Mouse (Mus musculus) CH12.LX (cell line): ENCODE data around the gene Mbd6. TPM values are rescaled to one million over a fixed set of nuclear protein-coding genes. Genes with fewer than 3 reads are reported as not detected.

ENCODE experiments used
- DNase-seq: peaks from one replicate; pipeline ENCODE4 v3.0.0-alpha.2; 2013; ENCODE audit errors: extremely low read depth
- H3K27ac ChIP-seq: 2 replicates; pipeline ENCODE4 v1.5.1; 2012; ENCODE audit warnings: low read depth, mild to moderate bottlenecking, control low read depth, moderate library complexity; ENCODE audit not compliant: insufficient read depth
- H3K27me3 ChIP-seq: replicated peaks from 2 replicates; pipeline ENCODE3; 2012; ENCODE audit warnings: inconsistent platforms
- H3K36me3 ChIP-seq, 2 experiments: replicated peaks in 1 of 2; 2 replicates each; pipeline versions ENCODE3 to v1.6.1; 2012; ENCODE audit warnings: inconsistent platforms in 1 of 2, low read length in 1 of 2, mild to moderate bottlenecking in 1 of 2, mixed read lengths in 1 of 2, moderate library complexity in 1 of 2; ENCODE audit not compliant: control insufficient read depth in 1 of 2, insufficient read depth in 1 of 2
- H3K4me1 ChIP-seq, 2 experiments: 2 replicates each; pipeline ENCODE4 v1.6.1; 2012; ENCODE audit warnings: inconsistent platforms in 1 of 2, moderate library complexity in 1 of 2; ENCODE audit not compliant: insufficient read depth in 2 of 2, control insufficient read depth in 1 of 2
- H3K4me2 ChIP-seq: 2 replicates; pipeline ENCODE4 v1.6.1; 2012; ENCODE audit warnings: low read depth, mild to moderate bottlenecking, control low read depth; ENCODE audit not compliant: poor library complexity, insufficient read depth, severe bottlenecking
- H3K4me3 ChIP-seq, 3 experiments: fragments of 150-350 bp in 1 of 3; sonication (generic) in 1 of 3; replicated peaks in 1 of 3; 2 replicates each; pipeline versions ENCODE3 to v1.5.1; 2011 to 2012; ENCODE audit warnings: low read depth in 2 of 3, low read length in 2 of 3, mild to moderate bottlenecking in 2 of 3, moderate library complexity in 2 of 3, control low read depth in 1 of 3, improper control_type of control experiment in 1 of 3, inconsistent platforms in 1 of 3, mixed read lengths in 1 of 3; ENCODE audit not compliant: poor library complexity in 1 of 3
- H3K79me2 ChIP-seq: replicated peaks from 2 replicates; pipeline ENCODE4 v1.6.1; 2012; ENCODE audit warnings: mild to moderate bottlenecking, moderate library complexity; ENCODE audit not compliant: control insufficient read depth, poor library complexity, insufficient read depth, severe bottlenecking; ENCODE audit errors: extremely low read depth
- H3K9ac ChIP-seq: 2 replicates; pipeline ENCODE4 v1.6.1; 2012; ENCODE audit warnings: low read depth, mild to moderate bottlenecking, control low read depth, moderate library complexity; ENCODE audit not compliant: insufficient read depth
- H3K9me3 ChIP-seq: replicated peaks from 2 replicates; pipeline ENCODE3; 2012; ENCODE audit warnings: low read length, inconsistent platforms, mixed read lengths
- BHLHE40 ChIP-seq: IDR thresholded peaks from 2 replicates; pipeline ENCODE4 v1.6.1; 2011; ENCODE audit warnings: mild to moderate bottlenecking, low read depth, low read length, improper control_type of control experiment
- CHD1 ChIP-seq: IDR thresholded peaks from 2 replicates; pipeline ENCODE4 v1.6.1; 2012; ENCODE audit warnings: low read depth, low read length, improper control_type of control experiment, inconsistent platforms
- CHD2 ChIP-seq: IDR thresholded peaks from 2 replicates; pipeline ENCODE4 v1.6.1; 2011; ENCODE audit warnings: low read length, improper control_type of control experiment
- CTCF ChIP-seq, 2 experiments: IDR thresholded peaks in 1 of 2; conservative IDR thresholded peaks in 1 of 2; 2 replicates each; pipeline ENCODE4 v1.5.1; 2011 to 2012; ENCODE audit warnings: low read depth in 2 of 2, low read length in 2 of 2, improper control_type of control experiment in 1 of 2, inconsistent platforms in 1 of 2, mild to moderate bottlenecking in 1 of 2, moderate library complexity in 1 of 2
- E2F4 ChIP-seq: IDR thresholded peaks from 2 replicates; pipeline ENCODE4 v1.6.1; 2011; ENCODE audit warnings: low read depth, low read length, improper control_type of control experiment; ENCODE audit not compliant: insufficient replicate concordance
- ELF1 ChIP-seq: IDR thresholded peaks from 2 replicates; pipeline ENCODE4 v1.6.1; 2014; ENCODE audit warnings: low read depth, mild to moderate bottlenecking, inconsistent platforms, low read length, improper control_type of control experiment
- EP300 ChIP-seq: IDR thresholded peaks from 2 replicates; pipeline ENCODE4 v1.6.1; 2011; ENCODE audit warnings: low read length, improper control_type of control experiment
- ETS1 ChIP-seq: conservative IDR thresholded peaks from 2 replicates; pipeline ENCODE4 v1.6.1; 2012; ENCODE audit warnings: low read depth, mild to moderate bottlenecking, inconsistent platforms, low read length, improper control_type of control experiment, moderate library complexity
- GABPA ChIP-seq: IDR thresholded peaks from 2 replicates; pipeline ENCODE4 v1.6.1; 2012; ENCODE audit warnings: low read depth, low read length, improper control_type of control experiment, inconsistent platforms; ENCODE audit not compliant: insufficient replicate concordance
- HCFC1 ChIP-seq: IDR thresholded peaks from 2 replicates; pipeline ENCODE4 v1.6.1; 2012; ENCODE audit warnings: low read depth, mild to moderate bottlenecking, inconsistent platforms, low read length, improper control_type of control experiment
- IRF4 ChIP-seq: IDR thresholded peaks from 2 replicates; pipeline ENCODE4 v1.6.1; 2014; ENCODE audit warnings: low read depth, mild to moderate bottlenecking, inconsistent platforms, low read length, improper control_type of control experiment
- JUN ChIP-seq: IDR thresholded peaks from 2 replicates; pipeline ENCODE4 v1.6.1; 2011; ENCODE audit warnings: low read depth, mild to moderate bottlenecking, low read length, improper control_type of control experiment, moderate library complexity; ENCODE audit not compliant: insufficient read depth
- JUND ChIP-seq: conservative IDR thresholded peaks from 2 replicates; pipeline ENCODE4 v1.6.1; 2011; ENCODE audit warnings: low read depth, low read length, improper control_type of control experiment
- KAT2A ChIP-seq: IDR thresholded peaks from 2 replicates; pipeline ENCODE4 v1.6.1; 2012; ENCODE audit warnings: low read length, improper control_type of control experiment, inconsistent platforms; ENCODE audit not compliant: insufficient replicate concordance
- MAFK ChIP-seq: IDR thresholded peaks from 2 replicates; pipeline ENCODE4 v1.6.1; 2011; ENCODE audit warnings: low read length, improper control_type of control experiment; ENCODE audit not compliant: insufficient replicate concordance
- MAX ChIP-seq: IDR thresholded peaks from 2 replicates; pipeline ENCODE4 v1.6.1; 2011; ENCODE audit warnings: low read length, improper control_type of control experiment
- MAZ ChIP-seq: IDR thresholded peaks from 2 replicates; pipeline ENCODE4 v1.6.1; 2012; ENCODE audit warnings: low read depth, mild to moderate bottlenecking, inconsistent platforms, low read length, improper control_type of control experiment, moderate library complexity
- MEF2A ChIP-seq: IDR thresholded peaks from 2 replicates; pipeline ENCODE4 v1.6.1; 2014; ENCODE audit warnings: low read depth, mild to moderate bottlenecking, inconsistent platforms, low read length, improper control_type of control experiment, borderline replicate concordance
- MXI1 ChIP-seq: IDR thresholded peaks from 2 replicates; pipeline ENCODE4 v1.6.1; 2011; ENCODE audit warnings: mild to moderate bottlenecking, low read depth, low read length, improper control_type of control experiment
- MYC ChIP-seq: IDR thresholded peaks from 2 replicates; pipeline ENCODE4 v1.6.1; 2011; ENCODE audit warnings: low read depth, mild to moderate bottlenecking, improper control_type of control experiment, low read length
- NELFE ChIP-seq: IDR thresholded peaks from 2 replicates; pipeline ENCODE4 v1.6.1; 2011; ENCODE audit warnings: low read depth, low read length, improper control_type of control experiment
- NRF1 ChIP-seq: IDR thresholded peaks from 2 replicates; pipeline ENCODE4 v1.6.1; 2014; ENCODE audit warnings: low read depth, mild to moderate bottlenecking, inconsistent platforms, low read length, improper control_type of control experiment, moderate library complexity
- PAX5 ChIP-seq: IDR thresholded peaks from 2 replicates; pipeline ENCODE4 v1.6.1; 2012; ENCODE audit warnings: low read length, inconsistent platforms, mixed read lengths
- POLR2A ChIP-seq: IDR thresholded peaks from 2 replicates; pipeline ENCODE4 v1.6.1; 2011; ENCODE audit warnings: low read depth, mild to moderate bottlenecking, improper control_type of control experiment, low read length
- POLR2AphosphoS2 ChIP-seq: IDR thresholded peaks from 2 replicates; pipeline ENCODE4 v1.6.1; 2011; ENCODE audit warnings: low read depth, low read length, improper control_type of control experiment
- RAD21 ChIP-seq: IDR thresholded peaks from 2 replicates; pipeline ENCODE4 v1.6.1; 2011; ENCODE audit warnings: low read depth, mild to moderate bottlenecking, low read length, improper control_type of control experiment, moderate library complexity
- RCOR1 ChIP-seq: conservative IDR thresholded peaks from 2 replicates; pipeline ENCODE4 v1.6.1; 2012; ENCODE audit warnings: low read depth, mild to moderate bottlenecking, inconsistent platforms, low read length, improper control_type of control experiment
- SIN3A ChIP-seq: IDR thresholded peaks from 2 replicates; pipeline ENCODE4 v1.6.1; 2012; ENCODE audit warnings: low read length, improper control_type of control experiment, inconsistent platforms
- SMC3 ChIP-seq: IDR thresholded peaks from 2 replicates; pipeline ENCODE4 v1.6.1; 2011; ENCODE audit warnings: low read depth, low read length, improper control_type of control experiment
- TBP ChIP-seq: conservative IDR thresholded peaks from 2 replicates; pipeline ENCODE4 v1.6.1; 2011; ENCODE audit warnings: low read depth, low read length, improper control_type of control experiment
- TCF12 ChIP-seq: IDR thresholded peaks from 2 replicates; pipeline ENCODE4 v1.6.1; 2014; ENCODE audit warnings: low read depth, mild to moderate bottlenecking, inconsistent platforms, low read length, improper control_type of control experiment
- UBTF ChIP-seq: IDR thresholded peaks from 2 replicates; pipeline ENCODE4 v1.6.1; 2012; ENCODE audit warnings: low read depth, mild to moderate bottlenecking, inconsistent platforms, low read length, improper control_type of control experiment, moderate library complexity
- USF1 ChIP-seq: IDR thresholded peaks from 2 replicates; pipeline ENCODE4 v1.6.1; 2014; ENCODE audit warnings: low read depth, mild to moderate bottlenecking, inconsistent platforms, low read length, improper control_type of control experiment
- USF2 ChIP-seq: conservative IDR thresholded peaks from 2 replicates; pipeline ENCODE4 v1.6.1; 2011; ENCODE audit warnings: low read depth, low read length, improper control_type of control experiment
- ZC3H11A ChIP-seq: IDR thresholded peaks from 2 replicates; pipeline ENCODE4 v1.6.1; 2012; ENCODE audit warnings: low read depth, mild to moderate bottlenecking, inconsistent platforms, low read length, improper control_type of control experiment
- ZKSCAN1 ChIP-seq: IDR thresholded peaks from 2 replicates; pipeline ENCODE4 v1.6.1; 2012; ENCODE audit warnings: low read depth, inconsistent platforms, low read length, improper control_type of control experiment, borderline replicate concordance
- ZMIZ1 ChIP-seq: IDR thresholded peaks from 2 replicates; pipeline ENCODE4 v1.6.1; 2012; ENCODE audit warnings: low read depth, mild to moderate bottlenecking, inconsistent platforms, low read length, improper control_type of control experiment
- ZNF384 ChIP-seq: IDR thresholded peaks from 2 replicates; pipeline ENCODE4 v1.6.1; 2012; ENCODE audit warnings: low read depth, low read length, improper control_type of control experiment, inconsistent platforms
- dilution Hi-C: fragments of 300-500 bp; cut with MboI; formaldehyde crosslinking; loops from 2 replicates; pipeline ENCODE4 v1.14.3; 2020; ENCODE audit warnings: low sequenced_read_pairs; ENCODE audit not compliant: extremely low pct_unique_long_range_greater_than_20kb, extremely low pct_ligation_motif_present
- in situ Hi-C: fragments of 300-500 bp; cut with MboI; formaldehyde crosslinking; loops from 3 replicates; pipeline ENCODE4 v1.14.3; 2019; ENCODE audit warnings: low sequenced_read_pairs, low pct_ligation_motif_present, low pct_unique_long_range_greater_than_20kb, mixed read lengths
- polyA plus RNA-seq: library from polyadenylated mRNA; unstranded; fragments of >175 nt; gene quantifications from 2 replicates; pipeline ENCODE4 v1.2.1, GENCODE M21; 2012; ENCODE audit warnings: low read depth; ENCODE audit not compliant: insufficient read length
- total RNA-seq, 2 experiments: library from RNA; depleted of rRNA; stranded (reverse); fragments of 300-350 nt in 1 of 2; fragments of >200 nt in 1 of 2; gene quantifications; 2 replicates each; pipeline ENCODE4 v1.2.3; 2012 to 2014

Gene Mbd6
- total RNA-seq (2012; rRNA removed) (2.7 and 3.3 TPM in 2 replicates), total RNA-seq (2014; rRNA removed) (0.51 and 0.74 TPM in 2 replicates), polyA plus RNA-seq (16.5 and 17.7 TPM in 2 replicates)

DNA sequence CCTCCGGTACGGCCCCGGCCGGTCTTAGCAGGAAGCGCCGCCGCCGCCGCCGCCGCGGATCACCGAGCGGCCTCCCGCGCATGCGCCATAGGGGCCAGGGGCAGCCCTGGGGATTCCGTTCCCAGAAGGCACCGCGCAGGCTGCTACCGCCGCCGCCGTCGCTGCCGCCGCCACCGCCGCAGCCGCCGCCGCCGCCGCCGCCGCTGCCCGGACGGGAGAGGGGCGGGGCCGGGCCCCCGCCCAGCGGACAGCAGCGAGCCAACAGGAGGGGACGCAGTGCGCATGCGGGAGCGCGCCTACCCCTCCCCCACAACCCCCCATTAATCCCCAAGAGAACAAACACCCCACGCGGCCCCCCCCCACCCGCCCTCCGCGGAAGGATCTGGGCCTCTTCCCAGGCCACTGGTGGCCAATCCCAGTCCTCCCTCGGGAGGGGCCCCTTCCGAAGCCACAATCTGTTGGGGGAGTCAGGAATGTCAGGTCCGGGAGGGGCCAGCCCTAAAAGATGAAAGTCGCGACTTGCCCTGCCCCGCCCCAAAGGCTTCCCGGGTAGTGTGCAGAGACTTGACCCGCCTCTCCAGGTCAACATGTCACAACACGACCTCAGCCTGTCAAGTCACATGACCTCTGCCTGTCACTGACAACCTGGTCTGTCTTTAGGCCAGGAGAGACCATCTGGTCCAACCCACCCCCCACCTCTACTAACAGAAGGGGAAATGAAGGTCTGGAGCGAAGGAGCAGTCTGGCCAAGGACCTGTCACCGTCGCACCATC is at the start of gene Mbd6:
TSS of gene Mbd6 (minus strand) at position 219 of the 773 bp plus-strand sequence.
- TF ChIP-seq CHD2 (peak; percentile 81), SMC3 (no peak), ZNF384 (no peak; the same call in 1 of the 2 replicates), SIN3A (peak; percentile 98), ZMIZ1 (0 out of 2 replicates have a peak, but pooled peaks have one; percentile 20), UBTF (no peak), ELF1 (peak; percentile 67), JUN (no peak), MYC (peak; percentile 76; the same call in 1 of the 2 replicates), BHLHE40 (peak; percentile 95), MXI1 (peak; percentile 67; the same call in 1 of the 2 replicates), MEF2A (0 out of 2 replicates have a peak, but pooled peaks have one; percentile 54), MAX (no peak; the same call in 1 of the 2 replicates), GABPA (no peak), USF1 (peak; percentile 90), CHD1 (peak; percentile 98), EP300 (no peak), ETS1 (peak; percentile 83), RCOR1 (no peak), NELFE (peak; percentile 60; the same call in 1 of the 2 replicates), E2F4 (no peak), PAX5 (no peak), NRF1 (peak; percentile 84), IRF4 (peak; percentile 48; the same call in 1 of the 2 replicates), HCFC1 (peak; percentile 54), TBP (0 out of 2 replicates have a peak, but pooled peaks have one; percentile 65), MAFK (no peak), USF2 (peak; percentile 91), ZC3H11A (no peak), JUND (no peak), MAZ (peak; percentile 96), TCF12 (peak; percentile 77; the same call in 1 of the 2 replicates), KAT2A (no peak), ZKSCAN1 (no peak), POLR2A (peak; percentile 71; the same call in 1 of the 2 replicates), POLR2AphosphoS2 (no peak), CTCF (conservative IDR thresholded peaks at IDR 0.05 in 1 of 2, IDR thresholded peaks at IDR 0.05 in 1 of 2; ENCODE audit: low read depth in 2 of 2, low read length in 2 of 2) (no peak), RAD21 (no peak)
- Histone ChIP-seq H3K27me3 (no peaks in the 10 kb centered on the region), H3K4me2 (peak within 1 kb of the TSS; percentile 75), H3K4me3 (peak within 1 kb of the TSS; percentile 74 to 83 (median 75)), H3K36me3 (peaks cover 50 to 60% of the 10 kb centered on the region in 2 experiments), H3K9me3 (no peaks in the 10 kb centered on the region), H3K79me2 (peaks cover 47% of the 10 kb centered on the region), H3K27ac (peak within 1 kb of the TSS; percentile 99), H3K9ac (peak within 1 kb of the TSS; percentile 63), H3K4me1 (peaks cover 20 to 42% of the 10 kb centered on the region in 2 experiments)
- peak; percentile 94 for DNase-seq
- dilution Hi-C loops = no loop called here
- in situ Hi-C loops = no loop called here
